Mouse (Mus musculus) yolk sac, embryonic 10.5 days (tissue): ENCODE results near the gene Bco2.

Experiments
- DNase-seq: peaks from one replicate; pipeline ENCODE4 v3.0.0-alpha.2; 2017; ENCODE audit warnings: low spot score

The Bco2 gene

GRCm38 (mm10) chr9:50515462-50515861, 39.5 kb downstream of the Bco2 start:
- DNase-seq: peak; percentile 58

DNA sequence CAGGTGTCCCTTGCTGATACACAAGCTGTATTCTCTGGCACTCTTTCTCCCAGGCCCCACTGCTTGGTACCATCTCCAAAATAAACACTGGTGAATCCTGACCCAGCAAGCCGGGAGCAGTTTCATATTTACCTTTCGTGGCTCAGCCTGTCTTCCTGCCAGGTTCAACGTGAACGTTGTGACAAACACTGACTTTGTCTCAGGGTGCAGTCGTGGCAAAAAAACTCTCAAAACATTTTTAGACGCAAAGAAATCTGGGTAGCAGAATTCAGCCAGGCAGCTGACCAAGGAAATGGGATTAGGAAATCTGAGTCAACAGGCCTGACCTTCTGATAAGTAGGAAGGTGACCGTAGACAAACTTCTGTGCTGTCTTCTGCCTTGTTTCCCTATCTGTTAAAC, 47.4 kb downstream of the Bco2 start:
- peak; percentile 76 for DNase-seq

GRCm38 (mm10) chr9:50505405-50505804, 49.6 kb downstream of the Bco2 start:
- peak; percentile 70 for DNase-seq

DNA sequence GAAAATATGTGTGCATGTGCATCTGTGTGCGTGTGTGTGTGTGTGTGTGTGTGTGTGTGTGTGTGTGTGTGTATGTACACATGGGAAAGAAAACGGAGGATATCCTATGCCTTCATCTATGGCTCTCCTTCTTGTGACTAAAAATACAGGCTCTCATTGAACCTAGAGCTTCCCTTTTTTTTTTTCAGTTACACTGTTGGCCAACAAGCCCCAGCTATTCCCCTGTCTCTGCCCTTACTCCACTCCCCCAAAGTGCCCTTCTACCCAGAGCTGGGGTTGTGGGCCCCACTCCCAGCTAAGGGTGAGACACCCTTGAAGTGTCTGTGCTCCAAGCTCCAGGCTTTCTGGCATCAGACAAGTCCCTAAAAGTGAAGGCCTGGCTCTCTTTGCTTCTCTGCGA, 52.0 kb downstream of the Bco2 start:
- DNase-seq: no peak

DNA sequence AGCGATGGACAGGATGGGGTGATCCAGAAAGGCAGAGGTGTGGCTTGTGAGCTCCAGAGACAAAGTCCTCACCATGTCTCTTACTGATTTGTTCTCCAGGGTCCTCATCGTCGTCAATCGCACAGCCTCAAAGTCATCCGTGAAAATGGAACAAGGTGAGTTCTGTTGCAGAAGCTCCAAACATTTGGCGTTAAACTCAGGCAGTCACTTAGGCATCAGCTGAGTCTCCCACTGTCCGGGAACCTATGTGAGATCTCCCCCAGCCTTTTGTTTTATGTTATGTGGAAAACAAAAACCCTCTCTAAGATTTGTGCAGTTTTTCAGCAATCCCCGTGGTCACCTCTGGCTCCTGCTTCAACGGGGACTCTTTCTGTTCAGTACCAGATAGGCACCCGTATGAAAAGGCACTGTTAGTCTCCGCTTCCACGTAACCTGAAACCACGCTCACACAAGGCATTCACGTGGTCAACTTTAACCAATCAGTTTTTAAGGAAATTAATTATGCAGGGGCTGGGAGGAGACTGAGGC, 53.9 kb downstream of the Bco2 start:
- DNase-seq: peak; percentile 69

DNA sequence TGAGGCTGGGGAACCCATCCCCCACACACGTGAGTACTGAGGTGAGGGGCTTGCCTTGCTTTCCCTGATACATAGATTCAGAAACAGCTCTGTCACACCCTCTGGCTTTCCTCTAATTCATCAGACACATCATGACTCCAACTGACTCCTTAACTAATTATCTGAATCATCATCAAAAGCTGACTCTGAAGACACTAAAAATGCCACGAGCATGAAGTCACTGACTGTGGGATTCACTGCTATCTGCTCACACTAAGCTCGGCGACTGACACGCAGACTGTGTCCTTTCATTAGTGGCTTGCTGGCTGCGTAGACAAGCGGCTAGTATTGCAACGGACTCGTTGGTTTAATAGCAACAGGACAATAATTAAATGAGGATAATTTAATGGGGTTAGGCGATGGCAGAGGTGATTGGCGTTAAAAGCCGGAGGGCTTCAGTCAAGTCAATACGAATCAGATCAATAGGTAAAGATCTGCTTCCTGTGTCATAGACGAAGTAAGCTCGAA, 54.5 kb downstream of the Bco2 start:
- DNase-seq: no peak

- no peak for DNase-seq
These were observed 55.2 kb downstream of the Bco2 start for GRCm38 (mm10) chr9:50499781-50500180.

- DNase-seq: no peak
These were observed 56.2 kb downstream of the Bco2 start for GRCm38 (mm10) chr9:50498815-50499214.

DNA sequence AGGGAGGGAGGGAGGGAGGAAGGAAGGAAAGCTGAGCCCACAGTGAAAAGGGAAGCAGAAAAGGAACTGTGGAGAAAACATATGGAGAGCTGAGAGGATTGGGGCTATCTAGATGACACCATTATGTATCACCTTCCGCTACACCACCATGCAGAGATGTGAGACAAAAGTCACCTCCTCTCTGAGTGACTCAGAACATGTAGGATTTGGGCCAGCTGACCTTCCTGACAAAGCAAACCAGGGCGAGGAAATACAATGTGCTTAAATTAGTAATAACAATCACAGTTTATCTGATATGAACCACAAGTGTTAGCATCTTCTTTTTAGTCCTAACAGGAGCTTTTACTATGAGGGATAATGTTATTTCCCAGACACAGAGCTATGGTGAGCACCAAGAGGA, 57.4 kb downstream of the Bco2 start:
- no peak for DNase-seq

GRCm38 (mm10) chr9:50497076-50497475, 57.9 kb downstream of the Bco2 start:
- DNase-seq: no peak

DNA sequence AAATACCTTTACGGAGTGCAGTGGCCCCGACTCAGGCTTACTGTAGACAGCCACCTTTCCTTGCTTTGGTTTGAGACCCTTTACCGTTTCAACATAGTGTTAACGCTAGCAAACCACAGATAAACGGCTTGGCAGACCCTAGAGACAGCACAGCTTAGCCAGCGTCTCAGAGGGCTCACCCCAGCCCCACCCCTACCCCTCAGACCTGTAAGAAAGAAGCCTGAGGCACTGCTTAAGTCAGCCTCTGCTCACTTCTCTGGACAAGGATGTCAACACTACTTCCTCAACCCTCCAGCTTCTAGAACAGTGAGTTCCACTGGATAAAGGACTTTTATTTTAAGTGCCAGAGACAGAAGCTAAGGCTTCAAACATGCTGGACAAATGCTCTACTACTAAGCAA, 58.4 kb downstream of the Bco2 start:
- DNase-seq: no peak

- DNase-seq: no peak
These were observed 58.9 kb downstream of the Bco2 start for GRCm38 (mm10) chr9:50496151-50496505.

DNA sequence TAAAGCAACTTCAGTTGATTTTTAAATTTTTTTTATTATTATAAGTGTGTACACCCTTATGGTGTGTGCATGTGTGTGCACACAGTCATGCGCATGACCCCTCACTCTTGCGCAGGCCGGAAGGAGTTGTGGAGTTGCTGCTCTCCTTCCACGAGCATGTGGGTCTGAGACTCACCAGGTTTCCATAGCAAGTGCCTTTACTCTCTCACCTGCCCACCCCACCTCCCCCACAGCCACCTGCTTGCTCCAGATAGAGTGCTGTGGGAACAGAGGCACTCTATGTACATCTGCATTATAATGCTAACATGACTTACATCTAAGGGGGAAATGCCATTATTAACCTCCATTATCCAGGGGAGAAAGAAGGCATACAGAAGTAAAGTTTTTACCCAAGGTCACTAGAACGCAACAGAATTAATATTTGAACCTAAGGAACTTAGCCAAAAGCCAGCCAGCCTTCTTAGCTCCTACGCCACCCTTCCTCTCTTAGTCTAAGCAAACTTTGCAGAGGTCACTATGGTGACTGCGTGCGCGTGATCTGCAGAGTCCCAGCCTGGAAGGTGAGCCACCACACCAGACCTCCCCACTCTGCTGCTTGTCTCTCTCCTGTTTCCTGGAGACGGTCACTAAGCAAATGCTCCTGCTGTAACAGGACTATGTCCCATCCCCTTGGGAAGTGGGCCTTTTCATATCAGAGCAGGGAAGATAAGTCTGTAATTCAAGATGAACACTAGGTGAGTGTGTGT, 59.4 kb downstream of the Bco2 start:
- DNase-seq: peak; percentile 54

GRCm38 (mm10) chr9:50494311-50494710, 60.7 kb downstream of the Bco2 start, which contains the start of gene Plet1:
Gene Plet1, plus strand, starts transcription at chr9:50494525.
- no peak for DNase-seq

GRCm38 (mm10) chr9:50493777-50494176, 61.2 kb downstream of the Bco2 start:
- DNase-seq: no peak

DNA sequence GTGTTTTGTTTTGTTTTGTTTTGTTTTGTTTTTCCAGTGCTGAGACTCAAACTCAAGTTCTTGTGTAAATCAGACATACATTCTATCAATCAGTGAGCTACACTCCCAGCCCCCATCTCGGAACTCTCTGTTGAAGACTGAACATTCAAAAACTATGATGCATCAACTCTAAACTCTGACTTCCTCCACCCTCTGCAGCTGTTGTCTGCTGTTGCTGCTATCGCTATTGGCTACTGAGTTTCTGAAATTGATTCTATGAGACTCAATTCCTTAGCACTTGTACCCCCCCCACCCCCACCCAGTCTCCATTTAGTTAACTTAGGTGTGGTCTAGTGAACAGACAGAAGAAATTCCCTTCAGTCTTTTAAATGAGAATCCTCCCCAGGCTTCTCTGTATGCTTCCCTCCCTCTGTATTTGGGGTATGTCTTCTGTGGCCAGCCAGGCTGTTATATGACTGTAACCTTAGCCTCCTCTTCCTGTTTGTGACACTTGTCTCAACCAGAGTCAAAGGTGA, 63.4 kb downstream of the Bco2 start:
- no peak for DNase-seq

DNA sequence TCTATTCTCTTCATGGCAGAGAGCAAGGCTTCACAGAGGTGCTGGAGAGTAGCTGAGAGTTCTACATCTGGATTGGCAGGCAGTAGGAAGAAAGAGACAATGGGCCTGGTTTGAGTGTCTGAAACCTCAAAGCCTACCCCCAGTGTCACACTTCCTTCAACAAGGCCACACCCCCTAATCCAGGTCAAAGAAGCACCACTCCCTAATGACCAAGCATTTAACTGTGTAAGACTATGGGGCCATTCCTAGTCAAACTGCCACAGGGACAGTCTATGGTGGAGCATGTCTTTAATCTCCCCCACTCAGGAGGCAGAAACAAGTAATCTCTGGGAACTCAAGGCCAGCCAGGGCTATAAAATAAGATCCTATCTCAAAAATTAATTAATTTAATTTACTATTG, 64.1 kb downstream of the Bco2 start:
- DNase-seq: no peak

- peak; percentile 81 for DNase-seq
These were observed 69.5 kb downstream of the Bco2 start for GRCm38 (mm10) chr9:50485521-50485920.
